Mouse (Mus musculus) gastrocnemius, postnatal 4 days (tissue): ENCODE measurements around the gene Nup188. TPM values are rescaled to one million over a fixed set of nuclear protein-coding genes. Genes with fewer than 3 reads are reported as not detected.

Experiments used
- DNase-seq, 2 experiments: peaks; one replicate each; pipeline ENCODE4 v3.0.0; 2021 to 2022; ENCODE audit warnings: low spot score in 2 of 2, mixed read lengths in 2 of 2
- total RNA-seq, 2 experiments: library from RNA; stranded (reverse); gene quantifications; 2 replicates each; pipeline ENCODE4 v1.2.3; 2021

The Nup188 gene
- total RNA-seq, 2 experiments from 2014 or later = 32.7 to 34.2 TPM

- no peak for DNase-seq
These were observed 29.4 kb upstream of the Nup188 start for GRCm38 (mm10) chr2:30256616-30257350.

GRCm38 (mm10) chr2:30257699-30258460, 28.3 kb upstream of the Nup188 start:
- DNase-seq = no peak

GRCm38 (mm10) chr2:30258600-30258999, 27.6 kb upstream of the Nup188 start:
- DNase-seq = no peak

- DNase-seq = no peak
These were observed 26.8 kb upstream of the Nup188 start for GRCm38 (mm10) chr2:30259131-30260064.

GRCm38 (mm10) chr2:30261064-30261736, 25.0 kb upstream of the Nup188 start:
- DNase-seq = no peak

- DNase-seq = no peak
These were observed 24.0 kb upstream of the Nup188 start for GRCm38 (mm10) chr2:30261921-30262839.

- no peak for DNase-seq
These were observed 23.3 kb upstream of the Nup188 start for GRCm38 (mm10) chr2:30262840-30263441.

GRCm38 (mm10) chr2:30263811-30264210, 22.4 kb upstream of the Nup188 start:
- DNase-seq = no peak

- no peak for DNase-seq
These were observed 21.3 kb upstream of the Nup188 start for GRCm38 (mm10) chr2:30264671-30265519.

- peak in 1 of 2 experiments; percentile 56 for DNase-seq
These were observed 20.4 kb upstream of the Nup188 start, which contains the start of gene Phyhd1 for GRCm38 (mm10) chr2:30265767-30266253. Gene Phyhd1 (plus strand): TSS chr2:30266203.

- peak in 1 of 2 experiments; percentile 61 for DNase-seq
These were observed 19.7 kb upstream of the Nup188 start for GRCm38 (mm10) chr2:30266392-30266941.

- no peak for DNase-seq
These were observed 18.7 kb upstream of the Nup188 start for GRCm38 (mm10) chr2:30267466-30267865.

GRCm38 (mm10) chr2:30268371-30268770, 17.8 kb upstream of the Nup188 start:
- no peak for DNase-seq

GRCm38 (mm10) chr2:30269241-30269990, 16.8 kb upstream of the Nup188 start:
- no peak for DNase-seq

GRCm38 (mm10) chr2:30270134-30270533, 16.1 kb upstream of the Nup188 start:
- DNase-seq = peak in 1 of 2 experiments; percentile 48

GRCm38 (mm10) chr2:30280743-30281142, 5.5 kb upstream of the Nup188 start, which contains the start of gene Gm28038:
Gene Gm28038 (plus strand): TSS chr2:30281043.
- DNase-seq = no peak

- no peak for DNase-seq
These were observed 4.5 kb upstream of the Nup188 start for GRCm38 (mm10) chr2:30281651-30282050.
